Mouse (Mus musculus): ENCODE results near the gene Foxn3. TPM values are rescaled to one million over a fixed set of nuclear protein-coding genes. Genes with fewer than 3 reads are reported as not detected.

Gene Foxn3
- polyA plus RNA-seq, 1 experiment: 71.3 TPM

- no peak overlapping the region for H3K4me3 ChIP-seq (ENCODE audit: control insufficient read depth, insufficient read depth, low read length)
- peaks cover 8% of the 10 kb centered on the region for H3K4me1 ChIP-seq (replicated peaks; ENCODE audit: control insufficient read depth, insufficient read depth, low read length)
- no peak for DNase-seq
- no peak overlapping the region for H3K27ac ChIP-seq (ENCODE audit: control insufficient read depth, insufficient read depth, low read length)
- WGBS: 95% methylated on average over 4 of the region's 4 CpGs
- no peaks in the 10 kb centered on the region for H3K27me3 ChIP-seq (ENCODE audit: control insufficient read depth, insufficient read depth, low read length)
- no peaks in the 10 kb centered on the region for H3K36me3 ChIP-seq (ENCODE audit: control insufficient read depth, insufficient read depth, low read length)
- TF ChIP-seq CTCF (IDR thresholded peaks at IDR 0.05; ENCODE audit: borderline replicate concordance, control insufficient read depth, extremely low read depth, insufficient read depth, low read length, poor library complexity): no peak
- TF ChIP-seq POLR2A (IDR thresholded peaks at IDR 0.05; ENCODE audit: control insufficient read depth, extremely low read depth, insufficient read depth, low read length, poor library complexity): no peak
These were observed 284.0 kb downstream of the Foxn3 start for GRCm38 (mm10) chr12:99279426-99279825.

DNA sequence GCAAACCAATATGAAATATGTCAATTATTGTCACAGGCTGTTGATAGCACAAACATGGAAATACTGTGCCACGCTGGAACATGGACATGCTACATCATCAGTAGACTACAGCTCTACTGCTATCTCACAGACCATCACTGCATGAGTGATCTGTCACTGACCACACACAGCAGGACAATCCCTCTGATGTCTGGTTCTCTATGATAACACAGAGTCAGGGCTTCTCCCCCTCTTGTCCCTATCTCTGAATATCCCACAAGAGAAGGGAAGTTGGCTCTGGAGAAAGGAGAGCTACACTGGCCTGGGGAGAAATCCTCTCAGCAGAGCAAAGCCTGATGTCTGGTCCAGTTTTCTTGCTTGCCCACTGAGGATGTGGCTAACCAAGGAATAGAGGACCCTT is 288.8 kb downstream of the Foxn3 start:
- H3K4me1 ChIP-seq (replicated peaks; ENCODE audit: control insufficient read depth, insufficient read depth, low read length): 0 out of 2 replicates have a peak, but pooled peaks cover 3% of the 10 kb centered on the region
- WGBS: 100% methylated on average over 1 of the region's 1 CpGs
- TF ChIP-seq CTCF (IDR thresholded peaks at IDR 0.05; ENCODE audit: borderline replicate concordance, control insufficient read depth, extremely low read depth, insufficient read depth, low read length, poor library complexity) (no peak), POLR2A (IDR thresholded peaks at IDR 0.05; ENCODE audit: control insufficient read depth, extremely low read depth, insufficient read depth, low read length, poor library complexity) (no peak)
- no peaks in the 10 kb centered on the region for H3K27me3 ChIP-seq (ENCODE audit: control insufficient read depth, insufficient read depth, low read length)
- H3K36me3 ChIP-seq (ENCODE audit: control insufficient read depth, insufficient read depth, low read length): no peaks in the 10 kb centered on the region
- no peak for DNase-seq
- no peak overlapping the region for H3K27ac ChIP-seq (ENCODE audit: control insufficient read depth, insufficient read depth, low read length)
- H3K4me3 ChIP-seq (ENCODE audit: control insufficient read depth, insufficient read depth, low read length): no peak overlapping the region

GRCm38 (mm10) chr12:99269396-99269795 is 294.0 kb downstream of the Foxn3 start:
- TF ChIP-seq CTCF (IDR thresholded peaks at IDR 0.05; ENCODE audit: borderline replicate concordance, control insufficient read depth, extremely low read depth, insufficient read depth, low read length, poor library complexity) (no peak), POLR2A (IDR thresholded peaks at IDR 0.05; ENCODE audit: control insufficient read depth, extremely low read depth, insufficient read depth, low read length, poor library complexity) (no peak)
- 0 out of 2 replicates have a peak, but pooled peaks cover 5% of the 10 kb centered on the region for H3K4me1 ChIP-seq (replicated peaks; ENCODE audit: control insufficient read depth, insufficient read depth, low read length)
- H3K27me3 ChIP-seq (ENCODE audit: control insufficient read depth, insufficient read depth, low read length): no peaks in the 10 kb centered on the region
- no peak overlapping the region for H3K27ac ChIP-seq (ENCODE audit: control insufficient read depth, insufficient read depth, low read length)
- no peaks in the 10 kb centered on the region for H3K36me3 ChIP-seq (ENCODE audit: control insufficient read depth, insufficient read depth, low read length)
- DNase-seq: no peak
- no peak overlapping the region for H3K4me3 ChIP-seq (ENCODE audit: control insufficient read depth, insufficient read depth, low read length)
- 89% methylated on average over 8 of the region's 8 CpGs for WGBS

DNA sequence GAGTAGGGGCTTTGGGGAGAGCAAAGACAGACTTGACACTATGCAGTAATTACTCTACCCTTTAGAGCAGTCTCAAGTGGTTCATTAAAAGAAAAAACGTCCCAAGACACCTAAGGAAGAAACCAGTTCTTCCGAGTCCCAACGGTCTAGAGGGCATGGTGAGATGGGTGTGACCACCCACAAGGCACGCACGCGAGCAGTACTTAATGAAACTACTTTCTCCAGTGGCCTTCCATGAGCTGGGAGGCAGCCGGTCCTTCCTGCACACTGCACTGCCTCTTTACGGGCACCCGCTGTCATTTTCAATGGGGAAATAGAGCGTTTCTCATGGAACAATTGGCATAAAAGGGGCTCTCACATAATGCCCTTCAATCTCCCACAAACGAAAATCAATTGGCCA is 294.4 kb downstream of the Foxn3 start:
- Histone ChIP-seq H3K4me1 (replicated peaks; ENCODE audit: control insufficient read depth, insufficient read depth, low read length) (0 out of 2 replicates have a peak, but pooled peaks cover 4% of the 10 kb centered on the region), H3K4me3 (ENCODE audit: control insufficient read depth, insufficient read depth, low read length) (no peak overlapping the region), H3K27ac (ENCODE audit: control insufficient read depth, insufficient read depth, low read length) (no peak overlapping the region), H3K36me3 (ENCODE audit: control insufficient read depth, insufficient read depth, low read length) (no peaks in the 10 kb centered on the region), H3K27me3 (ENCODE audit: control insufficient read depth, insufficient read depth, low read length) (no peaks in the 10 kb centered on the region)
- WGBS: 96% methylated on average over 11 of the region's 11 CpGs
- no peak for DNase-seq
- TF ChIP-seq POLR2A (IDR thresholded peaks at IDR 0.05; ENCODE audit: control insufficient read depth, extremely low read depth, insufficient read depth, low read length, poor library complexity) (no peak), CTCF (IDR thresholded peaks at IDR 0.05; ENCODE audit: borderline replicate concordance, control insufficient read depth, extremely low read depth, insufficient read depth, low read length, poor library complexity) (no peak)

- 0 out of 2 replicates have a peak, but pooled peaks cover 2% of the 10 kb centered on the region for H3K4me1 ChIP-seq (replicated peaks; ENCODE audit: control insufficient read depth, insufficient read depth, low read length)
- DNase-seq: no peak
- no peak overlapping the region for H3K27ac ChIP-seq (ENCODE audit: control insufficient read depth, insufficient read depth, low read length)
- TF ChIP-seq POLR2A (IDR thresholded peaks at IDR 0.05; ENCODE audit: control insufficient read depth, extremely low read depth, insufficient read depth, low read length, poor library complexity): no peak
- TF ChIP-seq CTCF (IDR thresholded peaks at IDR 0.05; ENCODE audit: borderline replicate concordance, control insufficient read depth, extremely low read depth, insufficient read depth, low read length, poor library complexity): no peak
- 97% methylated on average over 11 of the region's 11 CpGs for WGBS
- H3K27me3 ChIP-seq (ENCODE audit: control insufficient read depth, insufficient read depth, low read length): no peaks in the 10 kb centered on the region
- no peak overlapping the region for H3K4me3 ChIP-seq (ENCODE audit: control insufficient read depth, insufficient read depth, low read length)
- H3K36me3 ChIP-seq (ENCODE audit: control insufficient read depth, insufficient read depth, low read length): no peaks in the 10 kb centered on the region
These were observed 295.6 kb downstream of the Foxn3 start for GRCm38 (mm10) chr12:99267732-99268131.

DNA sequence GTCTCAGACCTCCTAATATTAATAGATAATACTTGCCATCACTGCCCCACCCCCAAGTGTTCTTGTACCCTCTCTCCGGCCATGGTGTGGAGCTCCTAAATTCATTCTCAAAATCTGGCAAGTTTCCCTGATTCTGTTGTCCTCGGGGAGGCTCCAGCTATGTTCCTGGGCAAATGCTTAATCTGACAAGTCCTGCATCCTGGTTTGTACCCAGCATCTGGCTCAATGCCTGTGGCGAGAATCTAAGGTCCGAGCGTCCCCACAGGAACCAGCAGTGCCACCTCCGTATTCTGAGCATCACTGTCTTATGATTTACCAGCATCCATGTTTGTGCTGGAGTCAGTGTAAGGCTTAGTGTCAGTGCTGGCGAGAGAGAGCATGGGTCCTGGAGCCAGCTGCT is 296.9 kb downstream of the Foxn3 start:
- no peak for DNase-seq
- 96% methylated on average over 7 of the region's 7 CpGs for WGBS
- Histone ChIP-seq H3K4me1 (replicated peaks; ENCODE audit: control insufficient read depth, insufficient read depth, low read length) (0 out of 2 replicates have a peak, but pooled peaks cover 2% of the 10 kb centered on the region), H3K4me3 (ENCODE audit: control insufficient read depth, insufficient read depth, low read length) (no peak overlapping the region), H3K36me3 (ENCODE audit: control insufficient read depth, insufficient read depth, low read length) (no peaks in the 10 kb centered on the region), H3K27me3 (ENCODE audit: control insufficient read depth, insufficient read depth, low read length) (no peaks in the 10 kb centered on the region), H3K27ac (ENCODE audit: control insufficient read depth, insufficient read depth, low read length) (no peak overlapping the region)
- TF ChIP-seq POLR2A (IDR thresholded peaks at IDR 0.05; ENCODE audit: control insufficient read depth, extremely low read depth, insufficient read depth, low read length, poor library complexity) (no peak), CTCF (IDR thresholded peaks at IDR 0.05; ENCODE audit: borderline replicate concordance, control insufficient read depth, extremely low read depth, insufficient read depth, low read length, poor library complexity) (no peak)

DNA sequence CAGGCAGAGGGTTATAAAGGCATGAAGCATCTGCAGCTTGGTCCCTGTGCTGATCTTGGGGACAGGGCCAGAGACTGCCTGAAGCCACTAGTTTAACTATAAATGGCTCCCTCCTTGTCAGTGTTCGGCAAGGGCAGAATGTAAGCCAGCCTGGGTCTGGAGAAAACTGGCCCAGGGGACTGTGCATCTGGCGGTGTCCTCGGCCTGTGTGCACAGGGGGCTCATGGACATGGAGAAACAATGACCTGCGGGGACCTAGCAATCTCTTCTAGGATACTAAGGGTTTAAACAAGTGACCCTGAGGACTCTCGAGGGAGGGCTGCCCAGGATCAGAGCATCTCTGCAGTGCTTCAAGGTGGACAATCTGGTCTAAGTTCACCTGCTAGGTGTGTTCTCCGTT is 297.6 kb downstream of the Foxn3 start:
- TF ChIP-seq CTCF (IDR thresholded peaks at IDR 0.05; ENCODE audit: borderline replicate concordance, control insufficient read depth, extremely low read depth, insufficient read depth, low read length, poor library complexity): no peak
- no peak for TF ChIP-seq POLR2A (IDR thresholded peaks at IDR 0.05; ENCODE audit: control insufficient read depth, extremely low read depth, insufficient read depth, low read length, poor library complexity)
- no peak overlapping the region for H3K27ac ChIP-seq (ENCODE audit: control insufficient read depth, insufficient read depth, low read length)
- H3K4me1 ChIP-seq (replicated peaks; ENCODE audit: control insufficient read depth, insufficient read depth, low read length): 0 out of 2 replicates have a peak, but pooled peaks cover 2% of the 10 kb centered on the region
- whole genome bisulfite sequencing: 98% methylated on average over 6 of the region's 6 CpGs
- no peak for DNase-seq
- H3K27me3 ChIP-seq (ENCODE audit: control insufficient read depth, insufficient read depth, low read length): no peaks in the 10 kb centered on the region
- H3K4me3 ChIP-seq (ENCODE audit: control insufficient read depth, insufficient read depth, low read length): no peak overlapping the region
- no peaks in the 10 kb centered on the region for H3K36me3 ChIP-seq (ENCODE audit: control insufficient read depth, insufficient read depth, low read length)

Data from thymus, adult 2 months (tissue).